Mouse (Mus musculus): ENCODE data around the gene Tbc1d13. TPM values are rescaled to one million over a fixed set of nuclear protein-coding genes. Genes with fewer than 3 reads are reported as not detected.

The Tbc1d13 gene
- total and polyA plus RNA-seq, 3 experiments = 25.9 to 36.8 (median 32.1) TPM

DNA sequence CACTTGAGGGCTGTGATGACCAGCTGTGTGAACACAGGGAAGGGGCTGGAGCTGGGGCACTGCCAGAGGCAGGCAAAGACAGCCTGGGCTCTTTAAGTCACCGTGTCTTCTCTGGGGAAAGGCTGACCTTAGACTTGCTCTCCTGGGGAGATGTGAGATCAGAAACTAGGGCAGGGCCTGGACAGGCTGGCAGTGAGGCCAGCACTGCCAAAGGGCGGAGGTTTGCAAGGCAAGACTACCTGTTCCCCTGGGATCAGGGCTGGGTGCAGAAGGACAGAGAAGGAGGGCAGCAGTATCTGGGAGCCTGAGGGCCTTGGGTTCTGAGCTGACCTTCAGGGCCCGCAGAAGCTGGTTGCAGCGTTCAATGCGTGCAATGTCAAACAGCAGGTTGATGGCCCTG is 25.9 kb upstream of the Tbc1d13 start:
- dilution Hi-C loops (cut with MboI; ENCODE audit: extremely low pct_ligation_motif_present, extremely low pct_unique_long_range_greater_than_20kb, low sequenced_read_pairs) (no loop called here), in situ Hi-C loops (cut with MboI; ENCODE audit: low pct_ligation_motif_present, low pct_unique_long_range_greater_than_20kb, low sequenced_read_pairs) (no loop called here)
- H3K36me3 ChIP-seq (replicated peaks in 1 of 2; ENCODE audit: control insufficient read depth in 1 of 2, insufficient read depth in 1 of 2, low read length in 1 of 2) = peaks cover 55 to 85% of the 10 kb centered on the region in 2 experiments
- no peak overlapping the region for H3K4me2 ChIP-seq (ENCODE audit: insufficient read depth, low read depth, poor library complexity, severe bottlenecking)
- no peak overlapping the region for H3K4me3 ChIP-seq (replicated peaks in 1 of 3; ENCODE audit: low read depth in 2 of 3, low read length in 2 of 3, poor library complexity in 1 of 3)
- TF ChIP-seq USF1 (IDR thresholded peaks at IDR 0.05; ENCODE audit: low read depth, low read length) (no peak), CHD1 (IDR thresholded peaks at IDR 0.05; ENCODE audit: low read depth, low read length) (no peak), ZMIZ1 (IDR thresholded peaks at IDR 0.05; ENCODE audit: low read depth, low read length) (no peak), IRF4 (IDR thresholded peaks at IDR 0.05; ENCODE audit: low read depth, low read length) (no peak), POLR2A (IDR thresholded peaks at IDR 0.05; ENCODE audit: low read depth, low read length) (no peak), CTCF (conservative IDR thresholded peaks at IDR 0.05 in 1 of 2, IDR thresholded peaks at IDR 0.05 in 1 of 2; ENCODE audit: low read depth in 2 of 2, low read length in 2 of 2) (no peak), ZC3H11A (IDR thresholded peaks at IDR 0.05; ENCODE audit: low read depth, low read length) (no peak), PAX5 (IDR thresholded peaks at IDR 0.05; ENCODE audit: low read length) (no peak), MAFK (IDR thresholded peaks at IDR 0.05; ENCODE audit: insufficient replicate concordance, low read length) (no peak), NRF1 (IDR thresholded peaks at IDR 0.05; ENCODE audit: low read depth, low read length) (no peak), ZKSCAN1 (IDR thresholded peaks at IDR 0.05; ENCODE audit: borderline replicate concordance, low read depth, low read length) (no peak)
- no peak overlapping the region for H3K27ac ChIP-seq (ENCODE audit: insufficient read depth, low read depth)
- H3K79me2 ChIP-seq (replicated peaks; ENCODE audit: control insufficient read depth, extremely low read depth, insufficient read depth, poor library complexity, severe bottlenecking) = no peaks in the 10 kb centered on the region
- no peak overlapping the region for H3K9ac ChIP-seq (ENCODE audit: insufficient read depth, low read depth)
- no peaks in the 10 kb centered on the region for H3K27me3 ChIP-seq (replicated peaks)
- no peak for DNase-seq (ENCODE audit: extremely low read depth)
- no peaks in the 10 kb centered on the region for H3K9me3 ChIP-seq (replicated peaks; ENCODE audit: low read length)
- H3K4me1 ChIP-seq (ENCODE audit: control insufficient read depth in 1 of 2, insufficient read depth in 2 of 2) = no peaks in the 10 kb centered on the region

DNA sequence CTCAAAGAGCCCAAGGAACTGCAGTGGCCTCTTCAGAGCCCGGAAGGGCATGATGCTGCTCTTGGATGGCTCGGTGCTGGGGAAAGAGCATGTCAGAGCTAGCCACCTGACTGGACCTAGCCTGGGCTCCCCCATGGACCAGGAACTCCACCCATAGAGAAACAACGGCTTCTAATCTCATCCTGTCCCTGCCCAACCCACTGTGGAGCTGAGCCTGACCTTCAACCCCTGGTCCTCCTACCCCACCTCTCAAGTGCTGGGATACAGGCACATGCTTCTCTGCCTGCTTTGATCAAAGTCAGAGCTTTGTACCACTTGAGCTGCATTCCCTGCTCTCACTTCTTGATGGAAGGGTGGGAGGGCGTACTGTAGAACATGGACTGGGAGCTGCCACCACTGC is 25.3 kb upstream of the Tbc1d13 start:
- Histone ChIP-seq H3K9ac (ENCODE audit: insufficient read depth, low read depth) (no peak overlapping the region), H3K4me1 (ENCODE audit: control insufficient read depth in 1 of 2, insufficient read depth in 2 of 2) (no peaks in the 10 kb centered on the region), H3K9me3 (replicated peaks; ENCODE audit: low read length) (no peaks in the 10 kb centered on the region), H3K4me2 (ENCODE audit: insufficient read depth, low read depth, poor library complexity, severe bottlenecking) (no peak overlapping the region), H3K4me3 (replicated peaks in 1 of 3; ENCODE audit: low read depth in 2 of 3, low read length in 2 of 3, poor library complexity in 1 of 3) (no peak overlapping the region), H3K27ac (ENCODE audit: insufficient read depth, low read depth) (no peak overlapping the region), H3K27me3 (replicated peaks) (no peaks in the 10 kb centered on the region), H3K36me3 (replicated peaks in 1 of 2; ENCODE audit: control insufficient read depth in 1 of 2, insufficient read depth in 1 of 2, low read length in 1 of 2) (peaks cover 53 to 85% of the 10 kb centered on the region in 2 experiments), H3K79me2 (replicated peaks; ENCODE audit: control insufficient read depth, extremely low read depth, insufficient read depth, poor library complexity, severe bottlenecking) (no peaks in the 10 kb centered on the region)
- in situ Hi-C loops (cut with MboI; ENCODE audit: low pct_ligation_motif_present, low pct_unique_long_range_greater_than_20kb, low sequenced_read_pairs) (no loop called here), dilution Hi-C loops (cut with MboI; ENCODE audit: extremely low pct_ligation_motif_present, extremely low pct_unique_long_range_greater_than_20kb, low sequenced_read_pairs) (no loop called here)
- no peak for TF ChIP-seq E2F4 (IDR thresholded peaks at IDR 0.05; ENCODE audit: insufficient replicate concordance, low read depth, low read length)
- TF ChIP-seq ZMIZ1 (IDR thresholded peaks at IDR 0.05; ENCODE audit: low read depth, low read length) = no peak
- TF ChIP-seq NELFE (IDR thresholded peaks at IDR 0.05; ENCODE audit: low read depth, low read length) = no peak
- TF ChIP-seq GABPA (IDR thresholded peaks at IDR 0.05; ENCODE audit: insufficient replicate concordance, low read depth, low read length) = no peak
- TF ChIP-seq HCFC1 (IDR thresholded peaks at IDR 0.05; ENCODE audit: low read depth, low read length) = no peak
- TF ChIP-seq JUND (conservative IDR thresholded peaks at IDR 0.05; ENCODE audit: low read depth, low read length) = no peak
- TF ChIP-seq MYC (IDR thresholded peaks at IDR 0.05; ENCODE audit: low read depth, low read length) = no peak
- no peak for TF ChIP-seq USF2 (conservative IDR thresholded peaks at IDR 0.05; ENCODE audit: low read depth, low read length)
- TF ChIP-seq RAD21 (IDR thresholded peaks at IDR 0.05; ENCODE audit: low read depth, low read length) = no peak
- no peak for TF ChIP-seq ETS1 (conservative IDR thresholded peaks at IDR 0.05; ENCODE audit: low read depth, low read length)
- no peak for TF ChIP-seq MXI1 (IDR thresholded peaks at IDR 0.05; ENCODE audit: low read depth, low read length)
- TF ChIP-seq CTCF (conservative IDR thresholded peaks at IDR 0.05 in 1 of 2, IDR thresholded peaks at IDR 0.05 in 1 of 2; ENCODE audit: low read depth in 2 of 2, low read length in 2 of 2) = no peak
- no peak for TF ChIP-seq MAZ (IDR thresholded peaks at IDR 0.05; ENCODE audit: low read depth, low read length)
- TF ChIP-seq ELF1 (IDR thresholded peaks at IDR 0.05; ENCODE audit: low read depth, low read length) = no peak
- no peak for TF ChIP-seq JUN (IDR thresholded peaks at IDR 0.05; ENCODE audit: insufficient read depth, low read depth, low read length)
- TF ChIP-seq KAT2A (IDR thresholded peaks at IDR 0.05; ENCODE audit: insufficient replicate concordance, low read length) = no peak
- TF ChIP-seq RCOR1 (conservative IDR thresholded peaks at IDR 0.05; ENCODE audit: low read depth, low read length) = no peak
- TF ChIP-seq MEF2A (IDR thresholded peaks at IDR 0.05; ENCODE audit: borderline replicate concordance, low read depth, low read length) = no peak
- no peak for DNase-seq (ENCODE audit: extremely low read depth)
